Mouse (Mus musculus) midbrain, embryonic 15.5 days (tissue): ENCODE results near the gene Ppt2. TPM values are rescaled to one million over a fixed set of nuclear protein-coding genes. Genes with fewer than 3 reads are reported as not detected.

ENCODE experiments used
- ATAC-seq: fragments of 200-750 bp; cut with Nextera tagmentation; replicated peaks from 2 replicates; pipeline ENCODE4 v1.8.0; 2017; ENCODE audit warnings: moderate TSS enrichment
- H3K27ac ChIP-seq: fragments of 300-500 bp; sonication (generic); 2 replicates; pipeline ENCODE4 v1.5.1; 2015; ENCODE audit warnings: mild to moderate bottlenecking, inconsistent platforms
- H3K27me3 ChIP-seq: fragments of 300-500 bp; sonication (generic); replicated peaks from 2 replicates; pipeline ENCODE4 v1.6.1; 2015; ENCODE audit warnings: inconsistent platforms
- H3K36me3 ChIP-seq: fragments of 300-500 bp; sonication (generic); replicated peaks from 2 replicates; pipeline ENCODE4 v1.6.1; 2015; ENCODE audit warnings: inconsistent platforms
- H3K4me1 ChIP-seq: fragments of 300-500 bp; sonication (generic); 2 replicates; pipeline ENCODE4 v1.6.1; 2015; ENCODE audit warnings: inconsistent platforms
- H3K4me2 ChIP-seq: fragments of 300-500 bp; sonication (generic); 2 replicates; pipeline ENCODE4 v1.6.1; 2015; ENCODE audit warnings: inconsistent platforms, mild to moderate bottlenecking, moderate library complexity
- H3K4me3 ChIP-seq: fragments of 300-500 bp; sonication (generic); 2 replicates; pipeline ENCODE4 v1.5.1; 2015; ENCODE audit warnings: mild to moderate bottlenecking, inconsistent platforms
- H3K9ac ChIP-seq: fragments of 300-500 bp; sonication (generic); 2 replicates; pipeline ENCODE4 v1.6.1; 2015; ENCODE audit warnings: mild to moderate bottlenecking, inconsistent platforms
- H3K9me3 ChIP-seq: fragments of 300-500 bp; sonication (generic); 2 replicates; pipeline ENCODE4 v1.6.1; 2016; ENCODE audit warnings: inconsistent platforms
- WGBS: fragments of 180-500 bp; shearing (Covaris S2); methylation state at CpG from one replicate; pipeline ENCODE4 v1.1.7; 2015; ENCODE audit warnings: mixed read lengths; 5-methylcytosine and 5-hydroxymethylcytosine counted together
- polyA plus RNA-seq: library from polyadenylated mRNA; unstranded; fragments of >200 nt; fragmentation: Nextera tagmentation; extraction: Ambion mirVana; gene quantifications from 2 replicates; pipeline ENCODE4 v1.2.1, GENCODE M21; 2015

Ppt2 gene
- polyA plus RNA-seq, 1 experiment from 2014 or later, result 20.9 TPM

DNA sequence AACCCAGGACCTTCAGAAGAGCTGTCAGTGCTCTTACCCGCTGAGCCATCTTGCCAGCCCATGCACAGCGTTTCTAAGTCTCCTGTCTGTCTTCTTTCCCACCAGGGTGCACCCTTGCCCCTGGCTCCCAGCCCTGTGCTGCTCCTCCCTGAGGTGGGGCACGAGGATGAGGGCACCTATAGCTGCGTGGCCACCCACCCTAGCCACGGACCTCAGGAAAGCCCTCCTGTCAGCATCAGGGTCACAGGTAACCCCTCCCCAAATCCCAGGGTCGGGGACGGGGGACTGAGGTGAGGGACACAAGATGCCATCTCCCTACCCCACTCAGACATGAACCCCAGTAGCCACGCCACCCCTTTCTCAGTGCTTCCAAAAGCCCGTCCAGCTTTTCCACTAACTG, 28.4 kb downstream of the Ppt2 start:
- Histone ChIP-seq H3K36me3 (peaks cover 15% of the 10 kb centered on the region; the same call in 1 of the 2 replicates), H3K9ac (no peak overlapping the region), H3K4me1 (peaks cover 26% of the 10 kb centered on the region), H3K27me3 (no peaks in the 10 kb centered on the region), H3K4me2 (no peak overlapping the region), H3K4me3 (no peak overlapping the region), H3K27ac (no peak overlapping the region), H3K9me3 (no peaks in the 10 kb centered on the region)
- no peak for ATAC-seq
- 77% methylated on average over 9 of the region's 9 CpGs for WGBS

DNA sequence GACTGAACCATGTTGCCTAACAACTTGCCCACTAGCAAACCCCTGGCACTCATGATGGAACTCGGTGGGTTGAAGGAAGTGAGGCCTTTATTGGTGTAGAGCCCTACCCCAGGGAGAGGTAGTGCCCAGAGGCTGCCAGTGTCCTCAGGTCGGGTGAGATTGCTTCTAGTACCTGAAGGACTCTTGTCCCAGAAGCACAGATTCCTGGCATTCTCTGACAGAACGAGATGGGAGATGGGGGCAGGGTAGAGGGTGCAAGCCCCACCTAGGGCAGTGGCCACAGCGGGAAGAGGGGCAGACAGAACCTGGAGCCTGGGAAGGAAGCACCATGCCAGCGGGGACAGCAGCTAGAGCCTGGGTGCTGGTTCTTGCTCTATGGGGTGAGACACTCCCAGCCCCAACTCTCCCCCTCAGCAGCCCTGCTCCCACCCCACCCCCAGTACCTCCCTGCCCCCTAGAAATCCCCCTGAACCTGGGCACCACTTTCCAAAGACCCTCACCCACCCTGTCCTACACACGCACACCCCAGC, 30.7 kb downstream of the Ppt2 start, which contains the start of gene Ager:
Gene Ager, plus strand, starts transcription at position 297 of the 530 bp plus-strand sequence.
- H3K27ac ChIP-seq, result no peak within 1 kb of the TSS
- ATAC-seq, result no peak
- WGBS, result 24% methylated on average over 6 of the region's 6 CpGs
- H3K4me2 ChIP-seq, result no peak within 1 kb of the TSS
- H3K36me3 ChIP-seq, result peaks cover 15% of the 10 kb centered on the region; the same call in 1 of the 2 replicates
- no peak within 1 kb of the TSS for H3K9ac ChIP-seq
- no peaks in the 10 kb centered on the region for H3K27me3 ChIP-seq
- peaks cover 34% of the 10 kb centered on the region for H3K4me1 ChIP-seq
- H3K4me3 ChIP-seq, result no peak within 1 kb of the TSS
- no peaks in the 10 kb centered on the region for H3K9me3 ChIP-seq

DNA sequence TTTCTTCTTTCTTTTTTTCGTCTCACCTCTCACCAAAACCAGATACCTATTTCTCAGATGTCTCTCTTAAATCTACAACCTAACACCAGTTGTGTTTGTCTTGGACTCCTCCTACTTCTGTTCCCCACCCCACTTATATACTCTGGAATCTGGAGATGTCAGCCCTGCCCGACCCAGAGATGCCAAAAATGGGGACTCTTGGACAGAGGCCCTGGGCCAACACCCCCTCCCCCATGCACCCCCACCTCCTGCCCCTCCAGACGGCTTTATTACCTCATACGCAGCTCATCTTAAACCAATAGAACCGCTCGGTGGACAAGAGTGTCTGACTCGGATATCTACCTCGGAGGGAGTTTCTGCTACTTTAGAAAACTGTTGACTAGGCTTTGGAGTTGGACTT, 32.2 kb downstream of the Ppt2 start:
- 80% methylated on average over 8 of the region's 8 CpGs for WGBS
- H3K27me3 ChIP-seq, result no peaks in the 10 kb centered on the region
- H3K4me2 ChIP-seq, result no peak overlapping the region
- no peak overlapping the region for H3K9ac ChIP-seq
- H3K36me3 ChIP-seq, result peaks cover 12% of the 10 kb centered on the region; the same call in 1 of the 2 replicates
- H3K4me3 ChIP-seq, result no peak overlapping the region
- ATAC-seq, result no peak
- peaks cover 31% of the 10 kb centered on the region for H3K4me1 ChIP-seq
- no peaks in the 10 kb centered on the region for H3K9me3 ChIP-seq
- H3K27ac ChIP-seq, result no peak overlapping the region

DNA sequence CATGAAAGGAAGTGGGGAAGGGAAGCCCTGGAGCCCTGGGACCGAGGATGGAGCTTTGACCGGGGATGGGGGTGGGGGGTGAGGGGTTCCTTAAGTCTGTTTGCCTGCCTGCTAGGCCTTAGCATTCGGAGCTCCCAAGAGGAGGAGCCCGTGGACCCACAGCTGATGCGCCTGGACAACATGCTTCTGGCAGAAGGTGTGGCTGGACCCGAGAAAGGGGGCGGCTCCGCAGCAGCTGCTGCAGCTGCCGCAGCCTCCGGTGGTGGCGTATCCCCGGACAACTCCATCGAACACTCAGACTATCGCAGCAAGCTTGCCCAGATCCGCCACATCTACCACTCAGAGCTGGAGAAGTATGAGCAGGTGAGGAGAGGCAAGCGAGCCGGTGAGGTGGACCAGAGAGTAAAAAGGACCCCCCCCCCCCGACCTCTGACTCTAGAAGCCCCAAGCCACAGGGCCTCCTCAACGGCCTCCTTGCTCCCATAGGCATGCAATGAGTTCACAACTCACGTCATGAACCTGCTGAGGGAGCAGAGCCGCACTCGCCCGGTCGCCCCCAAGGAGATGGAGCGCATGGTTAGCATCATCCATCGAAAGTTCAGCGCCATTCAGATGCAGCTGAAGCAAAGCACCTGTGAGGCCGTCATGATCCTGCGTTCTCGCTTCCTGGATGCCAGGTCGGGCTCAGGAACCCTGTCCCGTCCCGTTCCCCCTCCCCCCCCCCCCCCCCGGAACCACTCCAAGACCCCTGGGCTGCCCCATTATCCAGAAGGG, 34.4 kb downstream of the Ppt2 start:
- Histone ChIP-seq H3K4me1 (peaks cover 47% of the 10 kb centered on the region), H3K9me3 (no peaks in the 10 kb centered on the region), H3K36me3 (peaks cover 5% of the 10 kb centered on the region; the same call in 1 of the 2 replicates), H3K4me2 (peak overlapping the region; percentile 90), H3K9ac (peak overlapping the region; percentile 92), H3K4me3 (peak overlapping the region; percentile 80), H3K27me3 (no peaks in the 10 kb centered on the region), H3K27ac (peak overlapping the region; percentile 98)
- ATAC-seq, result no peak
- 43% methylated on average over 33 of the region's 34 CpGs for WGBS

DNA sequence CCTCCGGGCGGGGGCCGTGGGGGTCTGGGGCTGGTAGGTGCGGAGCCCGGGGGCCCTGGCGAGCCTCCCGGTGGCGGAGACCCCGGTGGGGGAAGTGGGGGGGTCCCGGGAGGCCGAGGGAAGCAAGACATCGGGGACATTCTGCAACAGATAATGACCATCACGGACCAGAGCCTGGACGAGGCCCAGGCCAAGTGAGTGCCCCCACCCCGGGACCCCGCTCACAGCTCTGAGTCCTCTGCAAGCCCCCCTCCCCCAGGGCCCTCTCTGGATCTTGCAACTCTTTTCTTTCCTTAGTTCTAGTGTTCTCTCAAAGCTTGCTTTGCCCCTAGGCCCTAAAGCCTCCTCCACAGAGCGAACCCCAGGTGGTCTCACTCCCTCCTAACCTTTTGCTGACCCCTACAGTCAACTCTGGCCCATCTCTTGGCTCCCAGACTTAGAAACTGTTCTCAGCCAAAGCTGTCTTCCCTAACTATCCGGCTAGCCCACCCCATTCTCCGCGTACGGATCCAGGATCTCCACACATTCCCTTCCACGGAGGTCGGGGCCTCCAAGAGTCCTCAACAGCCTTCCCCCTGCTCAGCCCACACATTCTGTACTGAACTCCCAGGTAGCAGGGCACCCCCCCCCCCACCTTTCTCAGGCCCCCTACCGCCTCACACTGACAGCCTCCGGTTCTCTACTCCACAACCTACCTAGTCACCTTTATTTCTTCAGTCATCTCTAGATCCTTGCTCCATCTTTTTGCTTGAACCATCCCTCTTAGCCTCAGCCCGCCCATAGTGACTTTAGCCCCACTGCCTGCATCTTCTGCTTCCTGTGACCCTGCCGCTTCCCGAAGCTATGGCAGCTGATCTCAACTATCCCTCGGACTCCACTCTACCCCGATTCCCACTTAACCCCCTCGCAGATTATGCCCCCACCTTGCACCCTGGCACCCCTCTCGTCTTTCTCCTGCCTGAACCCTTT, 35.4 kb downstream of the Ppt2 start:
- Histone ChIP-seq H3K9ac (peak overlapping the region; percentile 92), H3K9me3 (no peaks in the 10 kb centered on the region), H3K36me3 (peaks cover 5% of the 10 kb centered on the region; the same call in 1 of the 2 replicates), H3K4me3 (peak overlapping the region; percentile 80), H3K4me1 (peaks cover 56% of the 10 kb centered on the region), H3K4me2 (peak overlapping the region; percentile 90), H3K27me3 (no peaks in the 10 kb centered on the region), H3K27ac (peak overlapping the region; percentile 98)
- under 1% methylated on average over 31 of the region's 32 CpGs for WGBS
- ATAC-seq, result peak; percentile 18

DNA sequence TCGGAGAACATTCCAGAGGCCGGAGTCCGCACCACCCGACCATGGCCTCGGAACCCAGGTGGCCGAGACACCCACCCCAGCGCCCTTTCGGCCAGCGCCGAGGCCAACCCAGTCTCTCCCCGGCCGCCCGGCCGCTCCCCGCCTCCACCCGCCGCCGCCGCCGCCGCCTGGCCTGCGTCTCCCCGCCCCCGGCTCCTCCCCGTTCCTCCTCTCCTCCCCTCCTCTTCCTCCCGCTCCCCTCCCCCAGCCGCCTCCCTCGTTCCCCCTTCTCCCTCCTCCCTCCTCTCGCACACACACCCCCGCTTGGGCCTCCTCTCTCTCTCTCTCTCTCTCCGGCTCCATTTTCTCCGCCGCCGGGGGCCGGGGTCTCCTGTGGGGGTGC, 36.3 kb downstream of the Ppt2 start:
- H3K4me1 ChIP-seq, result peaks cover 58% of the 10 kb centered on the region
- 1% methylated on average over 21 of the region's 35 CpGs for WGBS

DNA sequence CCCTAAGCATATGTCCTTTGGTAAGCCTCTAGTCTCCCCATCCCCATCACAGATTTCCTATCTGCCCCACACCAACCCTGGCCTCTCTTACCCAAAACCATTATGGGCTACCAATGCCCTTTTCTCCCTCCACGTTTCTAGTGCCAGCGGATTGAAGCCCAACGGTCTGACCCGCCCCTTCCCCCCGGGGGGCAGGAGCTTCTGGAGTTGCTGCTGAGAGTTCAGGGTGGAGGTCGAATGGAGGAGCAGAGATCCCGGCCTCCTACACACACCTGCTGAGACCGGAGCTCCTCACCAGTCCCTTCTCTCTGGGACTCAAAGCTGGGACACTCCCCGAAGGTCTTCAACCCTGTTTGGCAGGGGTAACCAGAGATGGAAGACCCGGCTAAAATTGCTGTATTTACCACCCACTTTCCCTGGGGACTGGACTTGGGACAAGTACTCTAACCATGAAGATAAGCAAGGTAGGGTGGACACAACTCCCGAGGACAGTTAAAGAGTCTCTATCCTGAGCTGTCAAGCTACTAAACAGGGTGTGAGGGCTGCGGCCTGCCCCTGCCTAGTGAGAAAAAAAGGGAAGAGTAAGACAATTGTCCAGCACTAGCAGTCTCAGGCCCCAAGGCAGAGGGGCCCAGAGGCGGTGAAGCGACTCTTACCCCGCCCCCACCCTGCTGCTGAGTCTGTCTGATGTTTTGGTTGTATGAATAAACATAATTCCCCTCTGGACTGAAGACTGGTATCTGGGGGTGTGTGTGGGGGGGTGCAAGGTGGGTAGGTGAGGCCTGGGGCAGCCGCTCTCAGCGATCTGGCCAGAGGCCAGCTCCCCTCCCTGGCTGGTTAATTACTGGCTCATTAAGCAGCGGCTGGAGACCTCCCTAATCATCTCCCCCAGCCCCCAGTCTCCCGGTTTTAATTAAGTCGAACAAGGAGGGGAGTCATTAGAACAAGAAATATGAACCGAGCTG, 37.0 kb downstream of the Ppt2 start, which contains the start of gene Pbx2:
Gene Pbx2, plus strand, starts transcription at position 238 of the 965 bp plus-strand sequence.
- Histone ChIP-seq H3K9me3 (no peaks in the 10 kb centered on the region), H3K4me3 (peak within 1 kb of the TSS; percentile 80), H3K36me3 (peaks cover 5% of the 10 kb centered on the region; the same call in 1 of the 2 replicates), H3K27me3 (no peaks in the 10 kb centered on the region), H3K27ac (peak within 1 kb of the TSS; percentile 98), H3K9ac (peak within 1 kb of the TSS; percentile 92), H3K4me2 (peak within 1 kb of the TSS; percentile 90), H3K4me1 (peaks cover 60% of the 10 kb centered on the region)
- WGBS, result 2% methylated on average over 21 of the region's 21 CpGs
- no peak for ATAC-seq

More for the DNA sequence above, 36.3 kb downstream of the Ppt2 start:
- H3K4me3 ChIP-seq, result peak overlapping the region; percentile 80
- H3K9me3 ChIP-seq, result no peaks in the 10 kb centered on the region
- no peaks in the 10 kb centered on the region for H3K27me3 ChIP-seq
- H3K9ac ChIP-seq, result peak overlapping the region; percentile 92
- peak overlapping the region; percentile 98 for H3K27ac ChIP-seq
- ATAC-seq, result peak; percentile 27
- peak overlapping the region; percentile 90 for H3K4me2 ChIP-seq
- H3K36me3 ChIP-seq, result peaks cover 5% of the 10 kb centered on the region; the same call in 1 of the 2 replicates

DNA sequence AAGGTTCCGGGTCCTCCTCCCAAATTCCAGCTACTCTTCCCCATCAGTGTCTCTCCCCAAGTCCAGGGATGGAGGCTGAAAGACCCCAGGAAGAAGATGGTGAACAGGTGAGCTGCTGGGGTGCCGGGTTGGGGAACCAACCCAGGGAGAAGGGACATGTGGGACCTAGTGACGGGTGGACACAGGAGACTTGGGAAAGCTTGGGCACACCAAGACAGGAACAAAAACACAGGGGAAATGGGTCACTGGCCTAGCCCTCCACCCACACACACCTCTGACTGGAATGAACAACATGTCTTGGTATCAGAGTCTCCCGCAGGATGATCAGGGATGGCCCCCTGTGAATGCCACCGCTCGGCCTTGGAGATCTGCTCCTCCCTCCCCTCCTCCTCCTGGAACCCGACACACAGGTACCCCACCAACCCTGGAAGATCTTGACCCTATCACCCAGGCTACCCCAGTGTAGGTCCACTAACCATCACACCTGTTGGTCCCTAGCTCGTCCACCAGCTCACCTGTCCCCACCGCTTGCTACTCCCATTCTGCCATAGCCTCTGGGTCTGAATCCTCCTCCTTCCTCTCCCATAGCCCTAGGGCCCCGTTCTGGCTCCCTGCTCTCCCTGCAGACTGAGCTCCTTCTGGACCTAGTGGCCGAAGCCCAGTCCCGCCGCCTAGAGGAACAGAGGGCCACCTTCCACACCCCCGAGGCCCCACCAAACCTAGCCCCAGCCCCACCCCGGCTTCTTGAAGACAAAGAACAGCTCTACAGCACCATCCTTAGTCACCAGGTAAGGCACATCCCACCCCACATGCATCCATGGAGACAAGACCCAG, 37.9 kb downstream of the Ppt2 start:
- peak overlapping the region; percentile 12; the same call in 1 of the 2 replicates for H3K9ac ChIP-seq
- H3K27ac ChIP-seq, result peak overlapping the region; percentile 98
- no peaks in the 10 kb centered on the region for H3K9me3 ChIP-seq
- H3K36me3 ChIP-seq, result no peaks in the 10 kb centered on the region; the same call in 1 of the 2 replicates
- H3K4me2 ChIP-seq, result peak overlapping the region; percentile 90
- WGBS, result 61% methylated on average over 15 of the region's 15 CpGs
- H3K4me1 ChIP-seq, result peaks cover 64% of the 10 kb centered on the region
- ATAC-seq, result no peak
- no peaks in the 10 kb centered on the region for H3K27me3 ChIP-seq
- H3K4me3 ChIP-seq, result no peak overlapping the region

DNA sequence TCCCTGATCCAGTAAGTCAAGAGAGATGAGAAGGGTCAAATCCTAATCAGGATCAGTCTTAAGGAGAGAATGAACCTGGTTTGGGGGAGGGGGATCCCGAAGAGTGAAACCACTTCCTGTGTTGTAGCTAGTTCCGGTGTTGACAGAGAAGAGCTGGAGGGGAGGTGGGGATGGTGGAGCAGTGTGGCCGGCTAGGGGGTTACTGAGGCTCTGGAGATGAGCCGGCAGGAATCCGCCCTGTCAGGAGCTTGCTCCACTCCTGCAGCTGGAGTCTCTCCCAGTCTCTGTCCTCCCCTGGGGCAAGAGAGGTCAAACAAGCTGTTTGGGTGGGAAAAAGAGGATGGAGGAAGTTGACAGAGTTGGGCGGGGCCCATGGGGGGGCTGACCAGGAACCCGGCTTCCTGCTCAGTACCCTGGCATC, 38.6 kb downstream of the Ppt2 start, which contains the start of gene Gpsm3:
Gene Gpsm3, plus strand, starts transcription at position 126 of the 421 bp plus-strand sequence.
- 29% methylated on average over 7 of the region's 7 CpGs for WGBS
- H3K4me3 ChIP-seq, result no peak within 1 kb of the TSS

DNA sequence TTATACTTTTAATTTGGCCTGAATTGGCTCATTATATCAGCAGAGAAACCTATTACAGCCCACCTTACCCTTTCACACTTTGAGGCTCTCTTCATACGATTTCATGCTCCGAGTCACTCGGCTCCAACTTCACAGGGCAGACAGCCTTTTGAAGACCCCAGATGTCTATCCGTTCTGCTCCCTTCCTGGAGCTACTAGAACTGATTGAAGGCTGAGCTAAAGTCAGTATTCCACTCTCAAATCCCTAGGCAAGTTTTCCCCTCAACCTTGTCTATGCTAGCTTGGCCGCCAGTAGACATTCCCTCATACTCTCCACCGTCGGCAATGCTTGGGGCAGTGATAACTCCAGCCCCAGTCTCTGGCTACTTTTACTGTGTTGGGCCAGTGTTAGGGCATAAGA, 39.1 kb downstream of the Ppt2 start:
- ATAC-seq, result no peak

More for the DNA sequence above, 38.6 kb downstream of the Ppt2 start, which contains the start of gene Gpsm3:
- no peak for ATAC-seq
- peak within 1 kb of the TSS; percentile 90; the same call in 1 of the 2 replicates for H3K4me2 ChIP-seq
- peak within 1 kb of the TSS; percentile 98 for H3K27ac ChIP-seq
- no peaks in the 10 kb centered on the region for H3K36me3 ChIP-seq
- peak within 1 kb of the TSS; percentile 12; the same call in 1 of the 2 replicates for H3K9ac ChIP-seq
- no peaks in the 10 kb centered on the region for H3K9me3 ChIP-seq
- H3K4me1 ChIP-seq, result peaks cover 58% of the 10 kb centered on the region
- no peaks in the 10 kb centered on the region for H3K27me3 ChIP-seq

More for the DNA sequence above, 39.1 kb downstream of the Ppt2 start:
- H3K36me3 ChIP-seq, result no peaks in the 10 kb centered on the region
- H3K4me1 ChIP-seq, result peaks cover 53% of the 10 kb centered on the region
- no peaks in the 10 kb centered on the region for H3K27me3 ChIP-seq
- H3K9ac ChIP-seq, result no peak overlapping the region
- H3K27ac ChIP-seq, result no peak overlapping the region
- H3K4me2 ChIP-seq, result no peak overlapping the region
- H3K9me3 ChIP-seq, result no peaks in the 10 kb centered on the region
- WGBS, result 37% methylated on average over 7 of the region's 7 CpGs
- H3K4me3 ChIP-seq, result no peak overlapping the region
